Mouse (Mus musculus) forebrain, embryonic 13.5 days (tissue): ENCODE results near the gene Efnb2. TPM values are rescaled to one million over a fixed set of nuclear protein-coding genes. Genes with fewer than 3 reads are reported as not detected.

ENCODE experiments used
- ATAC-seq: fragments of 200-750 bp; cut with Nextera tagmentation; 2 replicates; pipeline ENCODE4 v1.8.0; 2017
- H3K27ac ChIP-seq: fragments of 300-500 bp; sonication (generic); 2 replicates; pipeline ENCODE4 v1.5.1; 2015; ENCODE audit warnings: inconsistent platforms, mild to moderate bottlenecking, moderate library complexity
- H3K27me3 ChIP-seq: fragments of 300-500 bp; sonication (generic); 2 replicates; pipeline ENCODE4 v1.6.1; 2015; ENCODE audit warnings: mild to moderate bottlenecking, inconsistent platforms
- H3K36me3 ChIP-seq: fragments of 300-500 bp; sonication (generic); 2 replicates; pipeline ENCODE4 v1.6.1; 2015; ENCODE audit warnings: mild to moderate bottlenecking, inconsistent platforms; ENCODE audit not compliant: poor library complexity, severe bottlenecking
- H3K4me1 ChIP-seq: fragments of 300-500 bp; sonication (generic); 2 replicates; pipeline ENCODE4 v1.6.1; 2015; ENCODE audit warnings: inconsistent platforms
- H3K4me2 ChIP-seq: fragments of 300-500 bp; sonication (generic); 2 replicates; pipeline ENCODE4 v1.6.1; 2015; ENCODE audit warnings: inconsistent platforms, mild to moderate bottlenecking, moderate library complexity
- H3K4me3 ChIP-seq: fragments of 300-500 bp; sonication (generic); 2 replicates; pipeline ENCODE4 v1.5.1; 2015; ENCODE audit warnings: mild to moderate bottlenecking, inconsistent platforms
- H3K9ac ChIP-seq: fragments of 300-500 bp; sonication (generic); 2 replicates; pipeline ENCODE4 v1.6.1; 2015; ENCODE audit warnings: mild to moderate bottlenecking, inconsistent platforms
- H3K9me3 ChIP-seq: fragments of 300-500 bp; sonication (generic); replicated peaks from 2 replicates; pipeline ENCODE4 v1.6.1; 2016; ENCODE audit warnings: inconsistent platforms
- WGBS: fragments of 180-500 bp; shearing (Covaris S2); methylation state at CpG from one replicate; pipeline ENCODE4 v1.1.7; 2015; 5-methylcytosine and 5-hydroxymethylcytosine counted together
- polyA plus RNA-seq: library from polyadenylated mRNA; unstranded; fragments of >200 nt; fragmentation: Nextera tagmentation; extraction: Ambion mirVana; gene quantifications from 2 replicates; pipeline ENCODE4 v1.2.1, GENCODE M21; 2015

The Efnb2 gene
- polyA plus RNA-seq, 1 experiment from 2014 or later, result 46.8 TPM

DNA sequence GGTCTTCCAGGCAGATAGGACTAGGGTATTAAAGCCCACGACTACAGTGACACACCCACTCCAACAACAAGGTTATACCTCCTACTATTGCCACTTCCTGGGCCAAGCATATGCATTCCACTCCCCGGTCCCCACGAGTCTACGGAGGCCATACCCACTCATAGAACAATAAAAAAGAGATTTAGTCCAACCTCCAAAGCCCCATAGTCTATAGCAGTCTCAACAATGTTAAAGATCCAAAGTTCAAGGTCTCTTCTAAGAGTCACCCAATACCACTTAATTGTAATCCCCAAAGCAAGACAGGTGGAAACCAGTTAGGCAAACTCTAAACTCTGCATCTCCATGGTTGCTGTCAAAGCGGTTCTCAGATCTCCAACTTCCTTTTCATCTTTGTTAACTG is 13.8 kb upstream of the Efnb2 start:
- no peaks in the 10 kb centered on the region for H3K27me3 ChIP-seq
- no peak overlapping the region for H3K4me2 ChIP-seq
- no peak for ATAC-seq
- H3K36me3 ChIP-seq, result peaks cover 69% of the 10 kb centered on the region
- H3K9ac ChIP-seq, result no peak overlapping the region
- 89% methylated on average over 5 of the region's 5 CpGs for WGBS
- no peaks in the 10 kb centered on the region for H3K9me3 ChIP-seq
- H3K4me1 ChIP-seq, result no peaks in the 10 kb centered on the region
- no peak overlapping the region for H3K4me3 ChIP-seq
- no peak overlapping the region for H3K27ac ChIP-seq

DNA sequence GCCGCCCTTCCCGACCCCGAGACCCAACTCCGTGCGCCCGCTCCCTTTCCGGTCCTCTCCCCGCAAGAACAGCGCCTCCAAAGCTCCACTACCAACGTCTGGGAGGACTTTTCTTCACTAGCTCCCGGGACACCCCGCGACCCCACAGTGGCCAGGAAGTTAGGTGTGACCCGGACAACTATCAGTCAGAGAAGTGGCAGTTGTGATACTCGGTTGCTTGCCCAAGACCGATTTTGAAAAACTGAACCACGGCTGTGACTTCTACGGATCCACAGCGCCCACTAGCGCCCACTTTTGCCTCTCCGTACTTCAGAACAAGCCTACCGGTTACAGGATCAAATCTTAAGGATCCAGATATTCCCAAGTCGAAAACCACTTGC is 707 bp upstream of the Efnb2 start:
- H3K9me3 ChIP-seq, result no peaks in the 10 kb centered on the region
- H3K27me3 ChIP-seq, result no peaks in the 10 kb centered on the region
- peak overlapping the region; percentile 91 for H3K27ac ChIP-seq
- peak overlapping the region; percentile 86 for H3K4me2 ChIP-seq
- peak overlapping the region; percentile 99 for H3K9ac ChIP-seq
- H3K36me3 ChIP-seq, result peaks cover 10% of the 10 kb centered on the region
- WGBS, result under 1% methylated on average over 23 of the region's 23 CpGs
- ATAC-seq, result no peak; the same call in 1 of the 2 replicates
- peak overlapping the region; percentile 99 for H3K4me3 ChIP-seq
- peaks cover 9% of the 10 kb centered on the region for H3K4me1 ChIP-seq

DNA sequence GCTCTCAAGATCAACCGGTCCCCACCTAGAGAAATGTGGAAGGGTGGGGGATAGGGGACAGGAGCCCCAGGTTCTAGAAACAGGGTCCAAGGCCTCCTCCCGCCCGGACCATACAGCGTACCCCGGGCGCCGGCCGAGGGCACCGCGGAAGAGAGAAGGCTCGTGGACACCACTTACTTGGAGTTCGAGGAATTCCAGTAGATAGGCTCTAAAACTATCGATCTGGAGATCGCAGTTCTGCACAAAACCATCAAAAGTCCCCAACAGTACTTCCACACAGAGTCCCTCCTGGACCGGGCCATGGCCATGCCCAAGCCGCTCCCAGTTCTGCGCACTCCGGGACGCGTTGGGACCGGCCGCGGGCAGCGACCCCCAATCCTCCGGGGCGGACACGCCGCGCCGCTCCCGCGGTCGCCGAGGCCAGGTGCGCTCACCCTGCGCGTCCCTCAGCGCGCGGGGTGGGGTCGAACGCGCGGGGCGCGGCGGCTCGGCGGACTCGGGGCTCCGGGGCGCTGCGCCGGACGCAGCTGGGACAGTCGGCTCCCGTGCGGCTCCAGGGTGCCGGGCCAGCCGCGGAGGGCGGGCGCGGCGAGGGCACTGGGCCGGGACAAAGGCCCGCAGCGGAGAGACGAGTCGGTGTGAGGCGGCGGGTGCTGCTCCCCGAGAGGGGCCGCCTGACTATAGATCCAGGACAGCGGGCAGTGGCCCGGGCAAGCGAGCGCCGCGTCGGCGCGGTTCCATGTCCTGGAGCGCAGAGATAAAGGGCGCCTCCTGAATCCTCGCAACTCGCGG is 539 bp downstream of the Efnb2 start:
- ATAC-seq, result peak; percentile 3
- Histone ChIP-seq H3K4me1 (peaks cover 11% of the 10 kb centered on the region), H3K27me3 (no peaks in the 10 kb centered on the region), H3K4me3 (peak overlapping the region; percentile 99), H3K4me2 (peak overlapping the region; percentile 86), H3K36me3 (peaks cover 7% of the 10 kb centered on the region; the same call in 1 of the 2 replicates), H3K9me3 (no peaks in the 10 kb centered on the region), H3K9ac (peak overlapping the region; percentile 99), H3K27ac (peak overlapping the region; percentile 91)
- WGBS, result under 1% methylated on average over 77 of the region's 88 CpGs

DNA sequence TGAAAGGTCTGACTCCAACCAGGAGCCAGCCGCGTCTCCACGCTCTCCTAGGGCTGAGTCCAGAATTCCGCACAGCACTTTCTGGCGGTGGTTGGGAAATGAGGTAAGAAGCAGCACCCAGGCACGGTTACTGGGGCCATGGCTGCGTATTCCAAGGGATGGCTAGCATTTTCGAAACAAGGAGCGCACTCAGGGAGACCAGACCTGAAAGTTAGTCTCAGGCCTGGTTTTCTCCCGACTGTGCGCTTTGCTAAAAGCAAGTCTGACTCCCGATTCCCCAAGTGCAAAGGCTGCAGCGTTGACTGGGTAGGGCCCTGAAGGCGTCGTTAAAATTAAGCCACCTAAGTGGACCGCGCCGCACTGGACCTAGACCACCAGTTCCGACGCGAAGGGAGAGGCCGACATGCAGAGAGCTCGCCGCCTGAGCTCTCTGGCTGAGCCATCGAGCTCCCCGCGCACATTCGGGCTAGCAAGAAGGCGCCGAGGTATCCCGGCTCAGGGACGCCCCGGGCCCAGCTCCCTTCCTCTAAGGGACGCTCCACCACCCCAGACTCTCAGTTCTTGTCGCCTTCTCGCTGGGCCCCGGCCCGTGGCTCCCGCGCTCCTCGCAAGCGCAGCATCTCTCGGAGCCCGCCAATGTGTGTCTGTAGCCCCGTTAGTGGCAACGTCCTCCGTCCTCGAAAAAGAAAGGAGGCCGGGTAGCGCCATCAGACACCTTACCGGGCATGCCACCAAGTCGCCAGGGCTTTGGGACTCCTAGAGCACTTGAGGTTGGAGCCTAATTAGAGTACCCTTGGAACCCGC is 1.3 kb downstream of the Efnb2 start:
- Histone ChIP-seq H3K4me1 (peaks cover 19% of the 10 kb centered on the region), H3K36me3 (peaks cover 7% of the 10 kb centered on the region; the same call in 1 of the 2 replicates), H3K4me2 (peak overlapping the region; percentile 86), H3K4me3 (peak overlapping the region; percentile 99), H3K27ac (peak overlapping the region; percentile 91), H3K9ac (peak overlapping the region; percentile 99), H3K9me3 (no peaks in the 10 kb centered on the region), H3K27me3 (no peaks in the 10 kb centered on the region)
- WGBS, result under 1% methylated on average over 53 of the region's 53 CpGs
- ATAC-seq, result no peak

DNA sequence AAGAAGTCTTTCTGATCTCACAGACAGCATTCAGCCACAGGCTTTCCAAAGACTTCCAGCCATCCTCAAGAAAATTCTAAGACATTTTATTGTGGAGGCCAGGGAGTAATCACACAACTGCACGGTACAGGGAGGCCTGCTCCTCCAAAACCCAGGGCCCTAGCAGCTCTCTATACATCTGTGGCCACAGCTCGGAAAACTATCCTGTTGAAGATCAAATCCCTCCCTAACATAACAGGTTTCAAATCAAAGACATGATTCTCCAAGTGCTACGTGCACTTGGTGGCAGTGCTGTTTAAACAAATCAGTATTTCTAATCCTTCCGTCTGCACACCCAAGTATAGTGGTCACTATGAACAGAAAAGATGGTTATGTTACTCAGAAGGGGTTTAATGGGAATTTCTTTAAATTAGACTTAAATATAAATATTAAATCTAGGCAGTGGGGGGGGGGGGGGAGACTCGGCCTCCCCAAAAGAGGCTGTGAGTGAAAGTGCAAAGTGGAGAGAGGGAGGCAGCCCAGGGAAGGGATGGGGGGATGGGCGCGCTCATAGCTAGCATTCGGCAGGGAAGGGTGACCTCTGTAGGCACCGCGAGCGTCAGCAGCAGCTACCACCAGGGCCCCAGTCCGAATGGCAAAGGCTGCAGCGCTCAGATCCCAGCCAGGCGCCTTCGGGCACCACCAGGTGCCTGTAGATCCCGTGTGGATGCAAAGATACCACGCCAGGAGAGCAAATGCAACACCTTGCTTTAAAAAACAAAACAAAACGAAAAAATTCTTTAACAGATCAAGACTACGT is 2.4 kb downstream of the Efnb2 start:
- peak; percentile 37 for ATAC-seq
- peak overlapping the region; percentile 91 for H3K27ac ChIP-seq
- H3K9me3 ChIP-seq, result no peaks in the 10 kb centered on the region
- WGBS, result under 1% methylated on average over 19 of the region's 19 CpGs
- peak overlapping the region; percentile 86 for H3K4me2 ChIP-seq
- no peaks in the 10 kb centered on the region for H3K27me3 ChIP-seq
- peaks cover 30% of the 10 kb centered on the region for H3K4me1 ChIP-seq
- H3K9ac ChIP-seq, result peak overlapping the region; percentile 99
- H3K4me3 ChIP-seq, result peak overlapping the region; percentile 99
- no peaks in the 10 kb centered on the region for H3K36me3 ChIP-seq

DNA sequence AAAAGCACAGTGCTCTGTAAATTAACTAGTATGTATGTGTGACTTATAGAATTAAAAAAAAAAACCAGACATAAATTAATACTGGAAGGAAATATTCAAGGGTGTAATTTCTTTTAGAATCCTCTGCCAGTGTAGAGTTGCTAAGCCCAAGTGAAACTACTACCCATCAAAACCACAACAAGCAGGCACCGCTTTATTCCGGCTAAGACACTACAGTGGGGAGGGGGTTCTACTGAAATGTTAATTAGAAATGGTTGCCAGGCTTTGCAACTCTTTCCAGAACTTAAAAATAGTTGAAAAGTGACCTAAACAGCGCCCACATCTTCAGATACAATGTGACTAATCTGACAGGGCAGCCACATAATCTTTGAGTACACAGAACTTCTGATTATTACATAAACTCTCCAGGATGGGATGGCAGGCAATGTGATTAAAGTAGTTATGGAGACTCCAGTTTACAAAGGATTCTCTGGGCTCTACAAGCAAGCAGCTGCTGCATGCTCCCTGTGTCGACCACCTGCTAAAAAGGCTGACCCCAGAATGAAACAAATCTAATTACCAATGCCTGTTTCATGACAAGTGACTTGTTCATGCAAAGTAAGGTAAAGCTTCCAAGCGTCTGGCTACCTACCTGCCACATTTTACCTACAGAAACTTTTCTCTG is 3.2 kb downstream of the Efnb2 start:
- 2% methylated on average over 5 of the region's 5 CpGs for WGBS
- no peaks in the 10 kb centered on the region for H3K9me3 ChIP-seq
- H3K4me1 ChIP-seq, result peaks cover 38% of the 10 kb centered on the region
- no peaks in the 10 kb centered on the region for H3K27me3 ChIP-seq
- peak overlapping the region; percentile 99 for H3K9ac ChIP-seq
- peak overlapping the region; percentile 91 for H3K27ac ChIP-seq
- no peak for ATAC-seq
- no peaks in the 10 kb centered on the region for H3K36me3 ChIP-seq
- peak overlapping the region; percentile 86 for H3K4me2 ChIP-seq
- peak overlapping the region; percentile 99 for H3K4me3 ChIP-seq

DNA sequence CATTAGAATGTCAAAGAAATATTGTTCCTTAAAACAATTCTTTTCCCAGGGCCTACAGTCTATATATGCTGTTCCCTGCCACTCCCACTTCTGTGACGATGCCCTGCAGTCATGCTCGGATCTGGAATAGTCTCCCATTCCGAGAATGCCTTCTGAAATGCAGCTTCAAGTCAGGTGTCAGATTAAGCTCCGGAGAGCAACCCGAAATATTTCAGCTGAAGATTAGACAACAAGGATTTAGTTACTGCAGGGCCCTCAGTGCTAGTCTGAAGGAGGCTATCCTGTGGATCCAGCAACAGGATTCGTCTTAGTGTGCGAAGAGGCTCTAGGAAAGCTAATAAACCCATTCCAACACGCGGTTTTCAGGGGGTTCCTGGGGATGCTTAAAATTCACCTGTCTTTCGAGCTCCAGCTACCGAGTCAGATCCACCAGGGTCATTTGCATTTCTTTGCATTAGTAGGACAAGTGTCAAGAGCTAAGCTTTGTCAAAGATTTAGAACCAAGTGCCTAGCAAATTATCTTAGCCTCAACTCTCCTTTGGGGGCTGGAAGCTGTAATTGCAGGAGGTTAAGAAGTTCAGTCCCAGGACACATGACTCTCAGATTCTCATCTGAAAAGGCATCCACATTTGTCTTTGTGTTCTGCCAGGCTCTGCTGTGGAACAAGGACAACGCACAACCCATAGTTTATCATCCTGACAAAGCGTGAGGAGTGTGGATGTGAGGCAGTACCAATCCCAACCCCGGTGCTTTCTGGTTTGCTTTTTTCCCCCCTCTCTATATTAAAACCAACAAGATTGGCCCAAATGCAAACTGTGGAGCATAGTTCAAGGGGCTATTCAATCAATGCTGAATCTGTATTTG is 4.2 kb downstream of the Efnb2 start:
- WGBS, result 2% methylated on average over 14 of the region's 14 CpGs
- peak overlapping the region; percentile 99 for H3K4me3 ChIP-seq
- H3K4me1 ChIP-seq, result peaks cover 48% of the 10 kb centered on the region
- peak overlapping the region; percentile 91 for H3K27ac ChIP-seq
- H3K27me3 ChIP-seq, result no peaks in the 10 kb centered on the region
- no peaks in the 10 kb centered on the region for H3K9me3 ChIP-seq
- H3K4me2 ChIP-seq, result peak overlapping the region; percentile 86
- no peak for ATAC-seq
- H3K36me3 ChIP-seq, result 0 out of 2 replicates have a peak, but pooled peaks cover 4% of the 10 kb centered on the region
- H3K9ac ChIP-seq, result peak overlapping the region; percentile 99

DNA sequence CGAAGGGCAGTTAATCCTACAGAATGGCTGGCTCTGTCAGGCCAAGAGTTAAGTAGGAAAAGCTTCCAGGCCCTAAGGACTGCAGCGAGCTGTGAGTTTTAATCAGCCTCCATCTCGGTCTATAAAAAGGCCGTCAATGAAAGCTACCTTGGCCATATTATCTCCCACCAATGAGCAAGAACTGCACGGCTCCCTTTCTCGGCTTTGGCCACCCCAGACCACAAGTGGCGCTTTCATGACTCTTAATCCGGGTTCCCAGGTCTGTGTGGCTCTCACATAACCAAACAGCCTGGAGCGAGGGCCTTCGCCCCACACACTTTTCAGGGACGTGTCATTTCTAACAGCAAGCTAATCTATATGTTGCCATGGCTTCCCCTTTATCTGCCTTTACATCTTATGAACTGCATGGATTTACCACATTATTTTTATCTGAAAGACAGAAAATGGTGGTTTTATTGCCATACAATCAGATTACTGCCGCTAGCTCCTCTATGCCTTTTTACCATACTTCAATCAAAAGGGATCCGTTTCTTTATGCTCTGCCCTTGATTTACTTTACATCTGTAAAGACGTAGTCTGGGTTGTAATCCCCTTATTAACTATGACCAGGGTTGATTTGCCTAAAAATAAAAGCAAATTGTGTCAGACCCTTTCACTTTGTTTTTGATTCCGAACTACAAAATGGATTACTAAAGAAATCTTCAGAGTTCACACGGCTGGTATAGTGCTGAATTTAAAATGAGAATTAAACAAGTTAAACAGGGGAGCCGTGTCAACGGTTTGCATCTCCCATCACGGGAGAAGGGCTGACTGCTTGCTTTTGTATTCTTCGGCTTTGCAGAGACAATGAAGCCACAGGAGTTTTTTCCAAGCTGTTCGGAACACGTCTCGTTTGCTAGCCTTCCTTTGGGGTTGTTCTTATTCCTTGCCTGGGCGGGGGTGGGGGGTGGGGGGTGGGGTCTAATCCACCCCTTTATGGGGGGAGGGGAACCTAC is 5.4 kb downstream of the Efnb2 start:
- H3K27me3 ChIP-seq, result no peaks in the 10 kb centered on the region
- peak overlapping the region; percentile 86 for H3K4me2 ChIP-seq
- H3K27ac ChIP-seq, result peak overlapping the region; percentile 91
- H3K4me1 ChIP-seq, result peaks cover 60% of the 10 kb centered on the region
- peak overlapping the region; percentile 99 for H3K9ac ChIP-seq
- ATAC-seq, result peak; percentile 48
- no peaks in the 10 kb centered on the region for H3K9me3 ChIP-seq
- WGBS, result 3% methylated on average over 24 of the region's 24 CpGs
- H3K36me3 ChIP-seq, result 0 out of 2 replicates have a peak, but pooled peaks cover 4% of the 10 kb centered on the region
- H3K4me3 ChIP-seq, result peak overlapping the region; percentile 99

DNA sequence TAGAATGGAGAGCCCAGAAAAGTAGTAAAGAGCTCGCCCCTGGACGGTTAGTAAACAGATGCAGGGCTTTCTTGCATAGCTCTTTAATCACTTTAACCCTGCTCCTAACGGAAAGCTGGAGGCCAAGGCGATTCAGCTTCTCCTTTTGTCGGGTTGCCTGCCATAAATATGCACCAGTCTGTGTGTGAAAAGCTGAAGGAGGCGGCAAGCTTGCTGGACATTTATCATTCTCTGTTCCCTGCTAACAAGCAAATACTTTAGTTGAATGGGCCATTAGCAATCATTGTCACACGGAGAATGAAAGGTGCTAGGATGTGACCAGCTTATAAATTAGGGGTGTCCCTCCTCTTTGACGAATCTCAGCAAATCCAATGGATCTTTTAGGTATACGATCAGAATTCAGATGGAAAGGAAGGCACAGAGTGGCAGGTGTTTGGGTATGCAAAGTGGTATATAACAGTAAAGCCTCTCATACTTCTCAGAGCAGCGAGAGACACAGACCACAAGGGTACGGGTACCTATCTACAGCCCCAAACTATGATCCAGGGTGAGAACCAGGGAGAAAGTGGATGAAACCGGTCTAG is 7.0 kb downstream of the Efnb2 start:
- peak overlapping the region; percentile 99 for H3K9ac ChIP-seq
- H3K9me3 ChIP-seq, result no peaks in the 10 kb centered on the region
- peaks cover 10% of the 10 kb centered on the region; the same call in 1 of the 2 replicates for H3K36me3 ChIP-seq
- peak overlapping the region; percentile 99 for H3K4me3 ChIP-seq
- peak overlapping the region; percentile 91 for H3K27ac ChIP-seq
- H3K4me1 ChIP-seq, result peaks cover 77% of the 10 kb centered on the region
- ATAC-seq, result peak; percentile 6; the same call in 1 of the 2 replicates
- 5% methylated on average over 12 of the region's 12 CpGs for WGBS
- peak overlapping the region; percentile 86 for H3K4me2 ChIP-seq
- no peaks in the 10 kb centered on the region for H3K27me3 ChIP-seq
